Mouse (Mus musculus): ENCODE measurements around the gene Fgfbp3. TPM values are rescaled to one million over a fixed set of nuclear protein-coding genes. Genes with fewer than 3 reads are reported as not detected.
A peak's percentile ranks its signal among the peaks of the same experiment; 100 is the strongest.

Fgfbp3 gene
- polyA plus RNA-seq, 1 experiment from 2014 or later, result 7.8 TPM

- H3K27ac ChIP-seq, result no peak overlapping the region
- H3K36me3 ChIP-seq, result no peaks in the 10 kb centered on the region
- ATAC-seq (ENCODE audit: borderline replicate concordance, extremely low read depth, low FRiP score, low TSS enrichment), result peak; percentile 69; the same call in 1 of the 2 replicates
- no peaks in the 10 kb centered on the region for H3K27me3 ChIP-seq
- H3K4me2 ChIP-seq, result peak overlapping the region; percentile 95
- peaks cover 12% of the 10 kb centered on the region for H3K4me1 ChIP-seq
- WGBS, result 2% methylated on average over 41 of the region's 41 CpGs
- H3K9me3 ChIP-seq, result no peaks in the 10 kb centered on the region
- H3K4me3 ChIP-seq, result peak overlapping the region; percentile 63
- H3K9ac ChIP-seq, result peak overlapping the region; percentile 70
Observed at GRCm38 (mm10) chr19:36904211-36905007, 15.0 kb downstream of the Fgfbp3 start.

DNA sequence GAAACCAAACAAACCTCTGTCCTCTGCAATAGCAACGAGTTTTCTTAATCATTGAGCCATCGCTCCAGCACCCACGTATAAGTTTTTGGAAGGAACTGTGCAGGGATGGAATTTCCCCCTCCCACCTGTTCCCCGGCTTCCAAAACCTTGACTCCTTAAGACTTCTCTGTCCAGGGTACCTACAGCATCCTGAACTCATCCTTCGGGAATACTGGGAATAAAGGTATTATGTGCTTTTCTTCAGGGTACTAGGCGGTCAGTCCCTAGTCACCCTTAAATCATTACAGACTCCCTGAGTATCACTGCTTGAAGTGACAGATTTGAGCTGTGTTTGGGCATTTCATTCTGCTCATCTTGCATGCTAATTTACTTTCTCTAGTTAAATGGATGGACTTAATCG, 16.0 kb downstream of the Fgfbp3 start:
- WGBS, result 38% methylated on average over 7 of the region's 7 CpGs
- peak overlapping the region; percentile 95 for H3K4me2 ChIP-seq
- no peak overlapping the region for H3K9ac ChIP-seq
- H3K4me1 ChIP-seq, result peaks cover 12% of the 10 kb centered on the region
- H3K9me3 ChIP-seq, result no peaks in the 10 kb centered on the region
- no peak for ATAC-seq (ENCODE audit: borderline replicate concordance, extremely low read depth, low FRiP score, low TSS enrichment)
- H3K27me3 ChIP-seq, result no peaks in the 10 kb centered on the region
- H3K36me3 ChIP-seq, result no peaks in the 10 kb centered on the region
- peak overlapping the region; percentile 63; the same call in 1 of the 2 replicates for H3K4me3 ChIP-seq
- H3K27ac ChIP-seq, result no peak overlapping the region

GRCm38 (mm10) chr19:36897778-36898177, 21.6 kb downstream of the Fgfbp3 start:
- H3K4me1 ChIP-seq, result no peaks in the 10 kb centered on the region
- H3K4me3 ChIP-seq, result no peak overlapping the region
- H3K27me3 ChIP-seq, result no peaks in the 10 kb centered on the region
- no peak for ATAC-seq (ENCODE audit: borderline replicate concordance, extremely low read depth, low FRiP score, low TSS enrichment)
- no peak overlapping the region for H3K4me2 ChIP-seq
- peaks cover 21% of the 10 kb centered on the region for H3K36me3 ChIP-seq
- WGBS, result 49% methylated on average over 9 of the region's 9 CpGs
- H3K9me3 ChIP-seq, result no peaks in the 10 kb centered on the region
- no peak overlapping the region for H3K9ac ChIP-seq
- no peak overlapping the region for H3K27ac ChIP-seq

GRCm38 (mm10) chr19:36896791-36897569, 22.4 kb downstream of the Fgfbp3 start:
- WGBS, result 29% methylated on average over 10 of the region's 10 CpGs

DNA sequence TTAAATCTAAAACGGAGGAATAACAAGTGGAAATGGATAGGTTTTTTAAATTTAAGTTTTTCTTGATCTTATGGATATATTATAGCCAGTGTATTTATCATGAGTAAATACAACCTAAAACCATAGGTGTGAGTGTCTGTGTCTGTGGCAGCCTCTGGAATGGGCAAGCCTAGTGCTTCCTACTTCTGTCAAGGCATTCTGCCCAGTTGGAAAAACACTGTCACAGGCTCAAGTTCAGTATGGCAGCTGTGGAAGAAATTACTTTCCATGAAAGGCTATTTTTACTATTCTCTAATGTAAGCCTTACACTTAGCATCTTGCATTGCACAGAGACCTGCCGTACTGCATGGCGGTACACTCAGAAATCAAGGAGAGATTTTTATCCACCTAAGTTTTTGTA, 27.7 kb downstream of the Fgfbp3 start:
- Histone ChIP-seq H3K36me3 (peaks cover 75% of the 10 kb centered on the region), H3K9ac (no peak overlapping the region), H3K9me3 (no peaks in the 10 kb centered on the region), H3K27me3 (no peaks in the 10 kb centered on the region), H3K4me1 (no peaks in the 10 kb centered on the region), H3K4me3 (no peak overlapping the region), H3K27ac (no peak overlapping the region), H3K4me2 (no peak overlapping the region)
- 95% methylated on average over 3 of the region's 3 CpGs for WGBS
- no peak for ATAC-seq (ENCODE audit: borderline replicate concordance, extremely low read depth, low FRiP score, low TSS enrichment)

More at GRCm38 (mm10) chr19:36896791-36897569, 22.4 kb downstream of the Fgfbp3 start:
- Histone ChIP-seq H3K4me3 (no peak overlapping the region), H3K4me1 (no peaks in the 10 kb centered on the region), H3K4me2 (no peak overlapping the region), H3K27ac (no peak overlapping the region), H3K9me3 (no peaks in the 10 kb centered on the region), H3K36me3 (peaks cover 27% of the 10 kb centered on the region), H3K27me3 (no peaks in the 10 kb centered on the region), H3K9ac (no peak overlapping the region)
- no peak for ATAC-seq (ENCODE audit: borderline replicate concordance, extremely low read depth, low FRiP score, low TSS enrichment)

GRCm38 (mm10) chr19:36887706-36888105, 31.7 kb downstream of the Fgfbp3 start:
- H3K36me3 ChIP-seq, result peaks cover 91% of the 10 kb centered on the region
- 83% methylated on average over 3 of the region's 3 CpGs for WGBS
- H3K4me2 ChIP-seq, result no peak overlapping the region
- no peak overlapping the region for H3K27ac ChIP-seq
- H3K4me3 ChIP-seq, result no peak overlapping the region
- no peak for ATAC-seq (ENCODE audit: borderline replicate concordance, extremely low read depth, low FRiP score, low TSS enrichment)
- no peak overlapping the region for H3K9ac ChIP-seq
- H3K9me3 ChIP-seq, result no peaks in the 10 kb centered on the region
- H3K4me1 ChIP-seq, result no peaks in the 10 kb centered on the region
- H3K27me3 ChIP-seq, result no peaks in the 10 kb centered on the region

GRCm38 (mm10) chr19:36886316-36886715, 33.1 kb downstream of the Fgfbp3 start:
- Histone ChIP-seq H3K27ac (no peak overlapping the region), H3K4me3 (no peak overlapping the region), H3K27me3 (no peaks in the 10 kb centered on the region), H3K36me3 (peaks cover 93% of the 10 kb centered on the region), H3K9me3 (no peaks in the 10 kb centered on the region), H3K4me2 (no peak overlapping the region), H3K9ac (no peak overlapping the region), H3K4me1 (no peaks in the 10 kb centered on the region)
- WGBS, result 75% methylated on average over 2 of the region's 2 CpGs
- ATAC-seq (ENCODE audit: borderline replicate concordance, extremely low read depth, low FRiP score, low TSS enrichment), result no peak

DNA sequence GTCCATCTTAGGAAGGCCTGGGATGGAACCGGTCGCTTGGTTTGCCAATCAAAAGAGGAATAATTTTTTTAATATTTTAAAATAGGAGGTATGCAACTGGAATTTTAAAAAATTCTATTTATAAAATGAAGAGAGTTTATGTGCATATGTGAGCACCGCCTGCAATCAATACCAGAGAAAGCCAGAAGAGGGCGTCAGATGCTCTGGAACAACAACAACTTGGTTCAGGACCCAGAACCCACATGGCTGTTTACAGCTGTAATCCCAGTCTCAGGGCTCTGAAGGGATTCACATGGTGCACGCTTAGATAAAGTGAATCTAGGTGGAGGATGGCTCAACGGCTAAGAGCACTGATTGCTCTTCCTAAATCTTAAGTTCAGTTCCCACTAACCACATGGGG, 36.3 kb downstream of the Fgfbp3 start:
- H3K9ac ChIP-seq, result no peak overlapping the region
- H3K4me2 ChIP-seq, result no peak overlapping the region
- H3K36me3 ChIP-seq, result peaks cover 91% of the 10 kb centered on the region
- WGBS, result 81% methylated on average over 6 of the region's 6 CpGs
- no peaks in the 10 kb centered on the region for H3K4me1 ChIP-seq
- H3K4me3 ChIP-seq, result no peak overlapping the region
- no peaks in the 10 kb centered on the region for H3K27me3 ChIP-seq
- no peak overlapping the region for H3K27ac ChIP-seq
- H3K9me3 ChIP-seq, result no peaks in the 10 kb centered on the region
- no peak for ATAC-seq (ENCODE audit: borderline replicate concordance, extremely low read depth, low FRiP score, low TSS enrichment)

DNA sequence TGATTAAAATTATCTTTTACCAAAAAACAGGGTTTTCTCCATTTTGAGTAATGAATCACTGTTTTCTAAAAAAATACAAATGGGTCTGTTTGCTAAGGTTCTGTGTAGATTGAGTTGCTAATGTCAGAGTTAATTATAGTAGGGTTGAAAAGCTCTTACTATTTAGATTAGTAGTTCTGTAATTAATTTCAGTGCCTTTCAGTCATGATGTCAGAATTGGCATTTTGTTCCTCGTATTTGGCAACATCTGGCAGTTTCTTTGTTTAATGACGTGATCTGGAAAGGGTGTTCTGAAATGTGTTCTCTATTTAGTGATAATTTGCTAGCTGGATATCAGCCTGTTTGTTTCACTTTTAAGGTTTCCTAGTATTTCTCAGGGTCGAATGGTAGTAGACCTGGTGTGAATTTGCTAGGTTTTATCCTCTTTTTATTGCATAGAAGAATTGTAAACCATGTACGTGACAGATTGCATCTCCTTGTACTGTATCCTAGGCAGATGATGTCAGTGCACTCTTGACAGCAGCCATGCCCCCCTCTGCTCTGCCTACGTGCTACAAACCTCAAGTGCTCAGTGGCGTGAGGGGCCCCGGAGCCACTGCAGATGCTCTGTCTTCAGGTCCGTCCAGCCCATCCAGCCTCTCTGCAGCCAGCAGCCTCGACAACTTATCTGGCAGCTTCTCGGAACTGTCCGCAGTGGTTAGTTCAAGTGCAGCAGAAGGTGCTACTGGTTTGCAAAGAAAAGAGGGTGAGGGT, 40.5 kb downstream of the Fgfbp3 start:
- no peaks in the 10 kb centered on the region for H3K9me3 ChIP-seq
- 76% methylated on average over 11 of the region's 11 CpGs for WGBS
- peaks cover 89% of the 10 kb centered on the region for H3K36me3 ChIP-seq
- H3K4me1 ChIP-seq, result no peaks in the 10 kb centered on the region
- H3K27ac ChIP-seq, result no peak overlapping the region
- H3K9ac ChIP-seq, result no peak overlapping the region
- no peak for ATAC-seq (ENCODE audit: borderline replicate concordance, extremely low read depth, low FRiP score, low TSS enrichment)
- no peak overlapping the region for H3K4me2 ChIP-seq
- H3K4me3 ChIP-seq, result no peak overlapping the region
- H3K27me3 ChIP-seq, result no peaks in the 10 kb centered on the region

- H3K4me2 ChIP-seq, result no peak overlapping the region
- H3K4me3 ChIP-seq, result no peak overlapping the region
- no peak overlapping the region for H3K9ac ChIP-seq
- H3K27me3 ChIP-seq, result no peaks in the 10 kb centered on the region
- no peaks in the 10 kb centered on the region for H3K9me3 ChIP-seq
- no peak overlapping the region for H3K27ac ChIP-seq
- no peak for ATAC-seq (ENCODE audit: borderline replicate concordance, extremely low read depth, low FRiP score, low TSS enrichment)
- no peaks in the 10 kb centered on the region for H3K4me1 ChIP-seq
- peaks cover 86% of the 10 kb centered on the region for H3K36me3 ChIP-seq
Observed at GRCm38 (mm10) chr19:36877329-36877728, 42.1 kb downstream of the Fgfbp3 start.

DNA sequence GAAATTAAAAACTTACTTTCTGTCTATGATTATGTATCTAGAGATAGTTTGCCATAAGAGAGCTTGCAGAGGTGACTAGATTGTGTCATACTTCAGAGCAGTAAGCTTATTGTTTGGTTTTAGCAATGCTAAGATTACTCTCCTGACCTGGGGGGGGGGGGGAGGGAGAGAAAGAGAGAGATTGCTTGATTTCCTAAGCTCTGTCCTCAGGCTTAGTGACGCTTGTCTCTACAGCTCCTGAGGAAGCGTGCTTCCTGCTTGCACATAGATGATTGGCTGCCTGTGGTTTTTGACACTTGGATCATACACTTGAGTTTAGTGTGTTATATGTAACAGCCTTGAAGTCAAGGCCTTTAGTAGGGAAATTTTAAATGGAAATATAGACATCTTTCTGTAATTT, 44.8 kb downstream of the Fgfbp3 start:
- Histone ChIP-seq H3K9ac (no peak overlapping the region), H3K36me3 (peaks cover 77% of the 10 kb centered on the region)

More for the DNA sequence above, 44.8 kb downstream of the Fgfbp3 start:
- no peak for ATAC-seq (ENCODE audit: borderline replicate concordance, extremely low read depth, low FRiP score, low TSS enrichment)
- Histone ChIP-seq H3K4me3 (no peak overlapping the region), H3K4me2 (no peak overlapping the region), H3K27ac (no peak overlapping the region), H3K4me1 (no peaks in the 10 kb centered on the region), H3K9me3 (no peaks in the 10 kb centered on the region), H3K27me3 (no peaks in the 10 kb centered on the region)
- 72% methylated on average over 2 of the region's 2 CpGs for WGBS

Data from lung, embryonic 15.5 days (tissue).